Mouse (Mus musculus) 416B (cell line): ENCODE measurements at regions not wholly inside any gene's neighbourhood (a gene's known extent, or its start where the extent isn't known, plus 50 kb on each side); places are given as distances from the start of the nearest gene placed in this dataset.

Source experiments
- DNase-seq: peaks from one replicate; pipeline ENCODE4 v3.0.0; 2011; ENCODE audit warnings: low read depth

GRCm38 (mm10) chr14:54185265-54185830, 68.6 kb downstream of the Dad1 start:
- DNase-seq: no peak

- DNase-seq: no peak
Measured at GRCm38 (mm10) chr14:54183873-54184272, 70.0 kb downstream of the Dad1 start.

DNA sequence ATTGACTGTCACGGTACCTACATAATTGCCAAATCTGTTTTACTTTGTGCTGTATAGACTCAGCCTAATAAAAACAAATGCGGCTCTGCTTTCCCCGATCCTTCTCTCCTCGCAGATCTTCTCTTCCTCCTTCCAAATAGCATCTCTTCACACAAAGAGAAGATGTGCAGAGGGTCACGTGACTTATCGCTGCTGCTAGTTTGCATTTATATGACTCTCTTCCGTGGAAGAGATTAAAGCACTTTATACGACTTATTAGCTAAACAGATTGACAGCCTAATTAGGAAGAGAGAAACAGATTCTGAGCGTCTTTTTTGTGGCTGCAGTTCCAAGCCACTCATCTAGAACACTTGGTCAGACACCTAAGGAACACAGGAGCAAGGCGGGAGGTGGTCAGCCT, 71.1 kb downstream of the Dad1 start:
- no peak for DNase-seq

GRCm38 (mm10) chr14:54181306-54181705, 72.6 kb downstream of the Dad1 start:
- no peak for DNase-seq

DNA sequence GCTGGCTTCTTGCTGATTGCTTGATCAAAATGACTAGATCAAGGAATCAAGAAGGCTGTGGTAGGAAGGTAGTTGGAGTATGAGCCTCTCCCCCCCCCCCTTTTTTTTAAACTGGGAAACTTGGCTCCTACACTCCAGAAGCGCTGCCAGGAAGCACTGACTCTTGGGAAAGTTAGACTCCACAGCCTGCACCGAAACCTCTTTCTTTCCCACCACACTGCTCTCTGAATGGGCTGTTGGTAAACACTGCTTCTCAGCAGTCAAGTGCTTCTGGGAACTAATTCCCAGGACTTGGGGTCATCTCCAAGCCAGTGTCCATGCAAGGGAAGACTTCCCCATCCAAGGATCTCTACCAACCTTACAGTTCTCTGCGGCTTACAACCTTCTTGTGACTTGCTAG, 73.2 kb downstream of the Dad1 start:
- DNase-seq: no peak

GRCm38 (mm10) chr14:54180271-54180670, 73.6 kb downstream of the Dad1 start:
- no peak for DNase-seq

DNA sequence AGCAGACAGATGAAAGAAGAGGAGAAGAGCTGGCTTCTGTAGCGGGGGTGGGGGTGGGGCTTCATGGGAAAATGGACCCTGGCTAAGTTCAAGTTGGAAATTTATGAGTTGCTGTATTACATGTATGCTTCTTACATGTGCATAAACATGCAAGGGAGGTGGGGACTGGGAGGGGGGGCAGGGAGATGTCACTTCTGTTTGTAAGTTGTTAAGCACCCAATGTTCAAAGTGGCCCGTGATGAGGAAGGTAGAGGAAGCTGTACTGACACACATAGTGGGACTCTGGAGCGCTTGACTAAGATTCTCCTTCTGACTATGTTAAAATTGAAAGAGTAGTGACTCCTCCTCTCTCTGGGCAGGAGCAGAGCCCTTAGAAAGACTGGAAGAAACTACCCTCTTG, 75.0 kb downstream of the Dad1 start:
- no peak for DNase-seq

GRCm38 (mm10) chr14:54176469-54176868, 77.4 kb downstream of the Dad1 start:
- DNase-seq: no peak

- peak; percentile 9 for DNase-seq
Measured at GRCm38 (mm10) chr14:54175476-54175875, 78.4 kb downstream of the Dad1 start.

- DNase-seq: no peak
Measured at GRCm38 (mm10) chr14:54173316-54173715, 80.6 kb downstream of the Dad1 start.

DNA sequence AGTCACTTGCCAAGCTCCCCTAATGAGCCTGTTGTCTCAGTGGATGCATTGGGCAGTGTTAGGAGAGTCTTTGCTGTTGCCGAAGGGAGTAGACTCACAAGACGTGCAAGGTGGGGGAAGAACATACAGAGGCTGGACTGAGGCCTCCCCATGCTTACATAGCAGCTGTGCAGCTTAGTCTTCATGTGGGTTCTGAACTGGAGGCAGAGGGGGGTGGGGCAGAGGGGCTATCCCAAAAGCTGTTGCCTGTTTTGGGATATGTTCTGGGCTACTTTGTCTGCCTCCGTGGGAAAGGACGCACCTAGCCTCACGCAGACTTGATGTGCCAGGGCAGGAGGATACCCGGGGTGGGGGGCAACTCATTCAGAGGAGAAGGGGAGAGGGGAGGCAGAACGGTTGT, 84.7 kb downstream of the Dad1 start:
- DNase-seq: no peak

GRCm38 (mm10) chr14:54168414-54168931, 85.4 kb downstream of the Dad1 start:
- DNase-seq: no peak

GRCm38 (mm10) chr14:54166057-54166456, 87.8 kb downstream of the Dad1 start:
- no peak for DNase-seq

GRCm38 (mm10) chr14:54164874-54165273, 89.0 kb downstream of the Dad1 start:
- no peak for DNase-seq

DNA sequence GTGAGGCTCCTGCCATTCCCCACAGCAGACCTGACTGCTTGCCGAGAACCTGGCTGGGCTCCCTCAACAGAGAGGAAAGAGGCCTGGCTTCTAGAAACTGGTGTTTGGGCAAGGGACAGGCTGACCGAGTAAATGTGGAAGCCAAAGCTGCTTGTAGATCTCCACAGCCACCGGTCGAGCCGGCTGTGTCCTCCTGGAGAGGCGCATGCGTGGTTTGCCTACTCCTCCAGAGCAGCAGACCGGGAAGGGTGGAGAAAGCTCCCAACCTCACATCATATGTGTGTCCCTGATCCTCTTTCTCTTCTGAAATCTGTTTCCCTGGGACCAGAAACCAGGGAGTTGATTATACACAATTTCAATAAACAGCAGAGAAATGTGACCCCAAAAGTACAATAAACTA, 92.0 kb downstream of the Dad1 start:
- no peak for DNase-seq

- DNase-seq: no peak
Measured at GRCm38 (mm10) chr14:54161206-54161605, 92.7 kb downstream of the Dad1 start.

DNA sequence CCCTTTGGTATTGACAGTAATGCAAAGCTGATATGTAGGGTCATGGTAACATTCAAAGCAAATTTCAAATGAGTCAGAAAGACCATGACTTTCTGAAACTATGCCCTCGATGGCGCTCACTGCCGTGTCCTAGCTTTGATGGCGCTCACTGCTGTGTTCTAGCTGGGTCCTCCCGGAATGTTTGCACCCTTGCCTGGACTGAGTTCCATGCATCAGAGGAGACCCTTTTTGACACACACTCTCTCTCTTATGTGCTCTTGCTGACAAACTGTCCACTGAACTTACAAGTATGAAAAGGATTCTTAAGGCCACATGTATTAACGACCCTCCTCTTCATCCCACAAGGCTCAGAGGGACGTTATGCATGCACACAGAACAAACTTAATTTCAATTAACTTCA, 94.1 kb downstream of the Dad1 start:
- DNase-seq: no peak

DNA sequence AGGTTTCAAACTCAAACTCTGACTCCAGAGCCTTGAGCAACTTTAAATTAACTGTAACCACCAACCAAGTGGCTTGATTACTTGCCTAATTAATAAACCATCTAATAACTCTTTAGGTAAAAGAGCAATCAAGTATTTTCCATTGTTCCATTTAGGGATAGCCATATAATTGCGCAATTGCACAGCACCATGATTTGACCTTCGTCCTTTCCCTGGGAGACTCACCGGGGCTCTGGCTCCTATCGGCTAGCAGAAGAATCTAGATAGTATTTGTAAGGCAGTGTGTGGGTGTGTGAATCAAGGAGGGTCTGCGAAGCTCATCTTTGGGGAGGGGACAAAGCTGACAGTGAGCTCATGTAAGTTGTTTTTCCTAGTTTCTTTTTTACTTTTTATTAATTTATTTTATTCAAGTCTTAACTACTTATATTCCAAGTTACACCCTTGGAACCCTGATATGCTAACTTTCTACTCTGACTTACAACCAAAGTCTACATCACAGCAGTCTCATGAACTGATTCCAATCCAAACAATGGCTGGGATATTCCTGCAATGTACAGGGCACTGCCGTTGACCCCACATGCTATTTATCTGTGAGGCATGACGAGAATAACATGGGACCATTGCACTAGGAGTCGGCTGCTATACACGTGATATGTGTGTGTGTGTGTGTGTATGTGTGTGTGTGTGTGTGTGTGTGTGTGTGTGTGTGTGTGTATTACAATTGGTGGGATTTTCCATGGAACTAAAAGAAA, 95.5 kb downstream of the Dad1 start:
- DNase-seq: no peak

- DNase-seq: no peak
Measured at GRCm38 (mm10) chr14:54156536-54156935, 97.4 kb downstream of the Dad1 start.

DNA sequence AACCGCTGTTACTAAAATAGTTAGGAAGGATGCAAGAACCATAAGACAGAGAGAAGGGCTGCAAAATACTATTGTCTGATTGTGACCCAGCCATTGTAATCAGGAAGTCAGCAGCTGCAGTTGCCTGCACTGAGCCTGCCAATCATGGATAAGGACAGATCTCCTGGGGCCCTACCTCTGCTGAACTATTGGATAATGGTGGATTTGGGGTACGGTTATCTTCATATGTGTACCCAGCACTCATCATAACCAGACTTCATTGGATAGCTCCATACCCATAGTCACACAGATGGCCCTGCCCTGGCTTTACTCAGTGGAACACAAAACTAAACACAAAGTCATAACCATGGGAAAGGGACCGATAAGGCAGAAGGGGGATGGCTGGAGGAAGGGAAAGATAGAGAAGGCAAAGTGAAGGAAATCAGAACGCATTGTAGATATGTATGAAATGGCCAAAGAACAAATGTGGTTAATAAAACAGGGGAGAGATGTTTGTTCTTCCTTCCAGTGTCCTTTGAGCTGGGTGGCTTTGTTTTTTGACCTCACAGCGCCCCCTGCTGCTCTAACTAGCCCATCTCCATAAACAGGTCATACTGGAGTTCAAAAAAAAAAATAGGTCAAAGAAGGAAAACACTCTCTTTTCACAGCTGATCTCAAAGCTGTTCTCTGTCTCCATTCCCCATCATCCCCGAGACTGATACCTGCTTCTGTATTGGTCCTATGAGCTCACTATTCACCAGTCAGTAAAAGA, 101.2 kb downstream of the Dad1 start:
- peak; percentile 79 for DNase-seq

- DNase-seq: no peak
Measured at GRCm38 (mm10) chr14:54151921-54152320, 102.0 kb downstream of the Dad1 start.

DNA sequence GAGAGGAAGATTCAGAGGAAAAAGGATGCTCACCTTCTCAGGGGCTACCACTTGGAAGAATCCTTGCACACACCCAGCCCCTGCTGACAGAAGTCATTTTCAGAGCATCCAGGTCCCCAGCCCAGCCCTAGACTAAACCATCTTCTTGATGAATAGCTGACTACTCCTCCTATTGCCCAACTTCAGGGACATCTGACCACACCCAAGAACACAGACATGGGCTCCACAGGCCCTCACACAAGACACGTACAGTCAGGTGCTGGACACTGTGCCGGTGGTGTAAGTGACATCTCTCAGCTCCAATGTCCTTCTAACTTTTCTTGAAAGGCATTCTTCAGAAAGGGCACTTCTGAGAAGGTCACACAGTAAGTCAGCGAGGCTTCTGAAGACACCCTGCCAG, 102.6 kb downstream of the Dad1 start:
- no peak for DNase-seq

- DNase-seq: no peak
Measured at GRCm38 (mm10) chr14:54150221-54150620, 103.7 kb downstream of the Dad1 start.
